Mouse (Mus musculus) lung, adult 2 months (tissue): ENCODE results near the gene Morn5.

Source experiments
- CTCF ChIP-seq: fragments of 200-500 bp; IDR thresholded peaks from 2 replicates; pipeline ENCODE4 v1.5.1; 2011; ENCODE audit warnings: mild to moderate bottlenecking, low read length, control low read depth; ENCODE audit not compliant: insufficient read depth
- POLR2A ChIP-seq: fragments of 200-500 bp; IDR thresholded peaks from 2 replicates; pipeline ENCODE4 v1.6.1; 2011; ENCODE audit warnings: low read depth, mild to moderate bottlenecking, control low read depth, low read length, borderline replicate concordance; ENCODE audit errors: extremely low read depth

- TF ChIP-seq CTCF (no peak), POLR2A (no peak)
Observed at GRCm38 (mm10) chr2:36073781-36074180, 24.5 kb downstream of the Morn5 start.
